In genomic region chr15:97665770-97666456, GRCm38 (mm10) we compare ENCODE assay signal across 15 mouse cellular contexts. TPM values are rescaled to one million over a fixed set of nuclear protein-coding genes. Genes with fewer than 3 reads are reported as not detected.
DNase-seq lines count a peak whose midpoint lies in the region; ATAC-seq lines count a peak whose summit lies in the region.
"Had no signal": no experiment of that assay in that cellular context is flagged by ENCODE, and none has a peak within 500 bp of the region (broad histone marks: within the 10 kb centered on the region; RNA-seq: fewer than 3 reads in every experiment).

No protein-coding gene starts in this region.

- peak; percentile 44 for ATAC-seq in activated CD4-positive, CD25-positive, alpha-beta regulatory T cell, adult 4 months
- ATAC-seq: forebrain, postnatal 0 days; Patski had no signal

- DNase-seq in thymus, postnatal 0 days (ENCODE audit: low spot score) = peak; percentile 27
- DNase-seq in thymus, postnatal 10 days (ENCODE audit: low spot score in 2 of 2) = no peak
- peak; percentile 18 to 35 for DNase-seq in CD8-positive naive resting alpha-beta T cell, adult 2 months (ENCODE audit: low read depth in 2 of 2, low spot score in 2 of 2)
- DNase-seq in liver = no peak
- no peak for DNase-seq in cerebellum, postnatal 25 days
- DNase-seq in cerebellum, postnatal 10 days = no peak
- DNase-seq: adrenal gland, postnatal 25 days; cerebellum, adult 11-12 months; cerebellum, postnatal 14 days; gastrocnemius, postnatal 10 days; kidney, adult 2 months; layer of hippocampus, adult 9-11 months had no signal

RNA-seq across cellular contexts. Expression of gene Rpap3, which starts 39.7 kb away (rescaled TPM):
- polyA plus RNA-seq in thymus, postnatal 0 days (2015; fragmentation: Nextera tagmentation; extraction: Ambion mirVana) = 31.1 and 31.7 TPM in 2 replicates
- polyA plus RNA-seq in activated CD4-positive, CD25-positive, alpha-beta regulatory T cell, adult 4 months (2017; shearing (Covaris generic)) = 10 to 100 TPM; 23.4 to 30.7 TPM

Comparison
In these comparisons a context has a peak if more than half of its experiments do, and no peak if none do; other contexts are left out.
1. DNase-seq: peak in thymus, postnatal 0 days (single experiment) and CD8-positive naive resting alpha-beta T cell, adult 2 months (2 of 2); none in thymus, postnatal 10 days (0 of 2), liver (single experiment), cerebellum, postnatal 25 days (0 of 2) and cerebellum, postnatal 10 days (0 of 2).